16 mouse cellular contexts compared by ENCODE assay signal in the genomic region with DNA sequence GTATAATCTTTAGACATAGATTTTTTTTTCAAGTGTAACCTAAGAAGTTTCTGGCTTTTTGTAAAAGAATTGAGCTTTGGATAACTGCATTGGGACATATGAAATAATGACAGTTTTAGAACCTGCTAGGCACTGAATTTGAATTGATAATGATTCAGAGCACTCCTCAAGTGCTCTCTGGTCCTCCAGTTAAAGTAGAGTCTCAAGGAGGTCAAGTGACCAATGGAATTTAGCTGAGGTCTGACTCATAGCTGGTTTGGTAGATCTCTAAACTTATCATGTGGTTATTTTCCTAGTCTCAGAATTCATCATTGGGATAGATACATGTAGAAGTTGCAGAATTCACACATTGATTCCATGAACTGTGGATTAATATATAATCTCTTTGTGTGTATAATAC.
"Had no signal": no experiment of that assay in that cellular context is flagged by ENCODE, and none has a peak within 500 bp of the region (broad histone marks: within the 10 kb centered on the region; RNA-seq: fewer than 3 reads in every experiment).

No protein-coding gene starts in this region.

- H3K4me1 ChIP-seq: liver, embryonic 12.5 days; midbrain, embryonic 10.5 days; midbrain, embryonic 12.5 days; neural tube, embryonic 13.5 days; neural tube, embryonic 15.5 days had no signal

- H3K4me3 ChIP-seq: liver, embryonic 12.5 days; midbrain, embryonic 10.5 days; midbrain, embryonic 12.5 days; myocyte; neural tube, embryonic 13.5 days; neural tube, embryonic 15.5 days had no signal

- DNase-seq: lung, embryonic 14.5 days; midbrain, embryonic 14.5 days; retina, postnatal 1 day; right cerebral cortex, adult 18-20 months; right cerebral cortex, postnatal 25 days; right cerebral cortex, postnatal 4 days; spleen, adult 18-20 months; thymus, adult 18-20 months; thymus, postnatal 14 days; thymus, postnatal 36 days had no signal
